Mouse (Mus musculus) MEL (cell line): ENCODE results near the gene Apopt1. TPM values are rescaled to one million over a fixed set of nuclear protein-coding genes. Genes with fewer than 3 reads are reported as not detected.

ENCODE experiments used
- DNase-seq: peaks from one replicate; pipeline ENCODE4 v3.0.0; 2011; ENCODE audit warnings: low read depth, low spot score
- H3K27ac ChIP-seq: 2 replicates; pipeline ENCODE4 v1.5.1; 2012; ENCODE audit warnings: low read depth, mild to moderate bottlenecking, control low read depth, low read length, moderate library complexity; ENCODE audit not compliant: control insufficient read depth
- H3K27me3 ChIP-seq, 2 experiments: fragments of 150-350 bp in 1 of 2; sonication (generic) in 1 of 2; 2 replicates each; pipeline ENCODE4 v1.6.1; 2012; ENCODE audit warnings: low read length in 2 of 2, mild to moderate bottlenecking in 2 of 2, improper control_type of control experiment in 1 of 2, moderate library complexity in 1 of 2; ENCODE audit not compliant: insufficient read depth in 2 of 2, control insufficient read depth in 1 of 2
- H3K36me3 ChIP-seq, 2 experiments: 2 replicates each; pipeline ENCODE4 v1.6.1; 2012 to 2014; ENCODE audit warnings: low read length in 2 of 2, improper control_type of control experiment in 1 of 2, inconsistent platforms in 1 of 2, mild to moderate bottlenecking in 1 of 2; ENCODE audit not compliant: insufficient read depth in 2 of 2, control insufficient read depth in 1 of 2
- H3K4me1 ChIP-seq, 2 experiments: fragments of 150-350 bp in 1 of 2; sonication (generic) in 1 of 2; 2 replicates each; pipeline ENCODE4 v1.6.1; 2012; ENCODE audit warnings: low read length in 2 of 2, improper control_type of control experiment in 1 of 2, mild to moderate bottlenecking in 1 of 2; ENCODE audit not compliant: insufficient read depth in 2 of 2, control insufficient read depth in 1 of 2
- H3K4me3 ChIP-seq, 2 experiments: fragments of 150-350 bp in 1 of 2; sonication (generic) in 1 of 2; 2 replicates each; pipeline ENCODE4 v1.5.1; 2012; ENCODE audit warnings: low read depth in 2 of 2, low read length in 2 of 2, mild to moderate bottlenecking in 2 of 2, moderate library complexity in 2 of 2, control low read depth in 1 of 2, improper control_type of control experiment in 1 of 2; ENCODE audit not compliant: control insufficient read depth in 1 of 2, insufficient read depth in 1 of 2
- H3K79me2 ChIP-seq: 2 replicates; pipeline ENCODE4 v1.6.1; 2012; ENCODE audit warnings: mild to moderate bottlenecking, low read length, moderate library complexity; ENCODE audit not compliant: control insufficient read depth, poor library complexity, insufficient read depth
- H3K9ac ChIP-seq: 2 replicates; pipeline ENCODE4 v1.6.1; 2012; ENCODE audit warnings: low read depth, mild to moderate bottlenecking, control low read depth, low read length, moderate library complexity; ENCODE audit not compliant: control insufficient read depth, poor library complexity, severe bottlenecking
- H3K9me3 ChIP-seq: fragments of 150-350 bp; sonication (generic); replicated peaks from 2 replicates; pipeline ENCODE4 v1.6.1; 2012; ENCODE audit warnings: mild to moderate bottlenecking, low read length, improper control_type of control experiment, moderate library complexity; ENCODE audit not compliant: insufficient read depth
- BHLHE40 ChIP-seq: IDR thresholded peaks from 2 replicates; pipeline ENCODE4 v1.6.1; 2012; ENCODE audit warnings: low read depth, mild to moderate bottlenecking, inconsistent platforms, low read length, improper control_type of control experiment, borderline replicate concordance
- CHD1 ChIP-seq: IDR thresholded peaks from 2 replicates; pipeline ENCODE4 v1.6.1; 2012; ENCODE audit warnings: low read depth, mild to moderate bottlenecking, inconsistent platforms, low read length, improper control_type of control experiment
- CTCF ChIP-seq, 3 experiments: IDR thresholded peaks in 2 of 3; conservative IDR thresholded peaks in 1 of 3; 2 replicates each; pipeline ENCODE4 v1.5.1; 2011 to 2012; ENCODE audit warnings: low read length in 3 of 3, low read depth in 2 of 3, mild to moderate bottlenecking in 2 of 3, improper control_type of control experiment in 1 of 3, inconsistent platforms in 1 of 3, mixed read lengths in 1 of 3, moderate library complexity in 1 of 3; ENCODE audit not compliant: control insufficient read depth in 1 of 3, insufficient read depth in 1 of 3, poor library complexity in 1 of 3, severe bottlenecking in 1 of 3
- E2F4 ChIP-seq: IDR thresholded peaks from 2 replicates; pipeline ENCODE4 v1.6.1; 2011; ENCODE audit warnings: low read depth, low read length, improper control_type of control experiment, borderline replicate concordance
- ELF1 ChIP-seq: IDR thresholded peaks from 2 replicates; pipeline ENCODE4 v1.6.1; 2014; ENCODE audit warnings: low read depth, mild to moderate bottlenecking, inconsistent platforms, low read length, improper control_type of control experiment, moderate library complexity
- ETS1 ChIP-seq: IDR thresholded peaks from 2 replicates; pipeline ENCODE4 v1.6.1; 2012; ENCODE audit warnings: low read depth, mild to moderate bottlenecking, inconsistent platforms, low read length, improper control_type of control experiment, moderate library complexity
- GATA1 ChIP-seq: IDR thresholded peaks from 2 replicates; pipeline ENCODE4 v1.6.1; 2011; ENCODE audit warnings: low read depth, low read length, improper control_type of control experiment
- MAX ChIP-seq: IDR thresholded peaks from 2 replicates; pipeline ENCODE4 v1.6.1; 2011; ENCODE audit warnings: low read length, improper control_type of control experiment
- MAZ ChIP-seq: IDR thresholded peaks from 2 replicates; pipeline ENCODE4 v1.6.1; 2012; ENCODE audit warnings: low read depth, mild to moderate bottlenecking, inconsistent platforms, low read length, improper control_type of control experiment
- MEF2A ChIP-seq: IDR thresholded peaks from 2 replicates; pipeline ENCODE4 v1.6.1; 2014; ENCODE audit warnings: low read depth, mild to moderate bottlenecking, inconsistent platforms, low read length, improper control_type of control experiment; ENCODE audit not compliant: poor library complexity, insufficient replicate concordance, severe bottlenecking; ENCODE audit errors: extremely low read depth
- MXI1 ChIP-seq: IDR thresholded peaks from 2 replicates; pipeline ENCODE4 v1.6.1; 2011; ENCODE audit warnings: mild to moderate bottlenecking, low read depth, low read length, improper control_type of control experiment
- NELFE ChIP-seq: IDR thresholded peaks from 2 replicates; pipeline ENCODE4 v1.6.1; 2011; ENCODE audit warnings: low read depth, low read length, improper control_type of control experiment
- NRF1 ChIP-seq: IDR thresholded peaks from 2 replicates; pipeline ENCODE4 v1.6.1; 2014; ENCODE audit warnings: low read depth, mild to moderate bottlenecking, inconsistent platforms, low read length, improper control_type of control experiment, moderate library complexity; ENCODE audit not compliant: poor library complexity, insufficient read depth, severe bottlenecking
- POLR2A ChIP-seq, 2 experiments: IDR thresholded peaks; 2 replicates each; pipeline ENCODE4 v1.6.1; 2011 to 2012; ENCODE audit warnings: low read length in 2 of 2, mild to moderate bottlenecking in 2 of 2, control low read depth in 1 of 2, improper control_type of control experiment in 1 of 2, low read depth in 1 of 2, moderate library complexity in 1 of 2; ENCODE audit not compliant: control insufficient read depth in 1 of 2, insufficient read depth in 1 of 2, poor library complexity in 1 of 2
- POLR2AphosphoS2 ChIP-seq: IDR thresholded peaks from 2 replicates; pipeline ENCODE4 v1.6.1; 2011; ENCODE audit warnings: low read length, improper control_type of control experiment
- POLR2AphosphoS5 ChIP-seq: IDR thresholded peaks from 2 replicates; pipeline ENCODE4 v1.6.1; 2012; ENCODE audit warnings: low read depth, borderline replicate concordance, mild to moderate bottlenecking, inconsistent platforms, low read length, moderate library complexity, mixed read lengths
- RCOR1 ChIP-seq: IDR thresholded peaks from 2 replicates; pipeline ENCODE4 v1.6.1; 2012; ENCODE audit warnings: low read depth, mild to moderate bottlenecking, inconsistent platforms, low read length, improper control_type of control experiment
- SIN3A ChIP-seq: IDR thresholded peaks from 2 replicates; pipeline ENCODE4 v1.6.1; 2012; ENCODE audit warnings: low read length, improper control_type of control experiment, inconsistent platforms
- TBP ChIP-seq: IDR thresholded peaks from 2 replicates; pipeline ENCODE4 v1.8.0; 2011; ENCODE audit warnings: low read depth, low read length, improper control_type of control experiment
- TCF12 ChIP-seq: IDR thresholded peaks from 2 replicates; pipeline ENCODE4 v1.6.1; 2014; ENCODE audit warnings: low read depth, mild to moderate bottlenecking, inconsistent platforms, low read length, improper control_type of control experiment, moderate library complexity
- USF1 ChIP-seq: IDR thresholded peaks from 2 replicates; pipeline ENCODE4 v1.6.1; 2014; ENCODE audit warnings: low read depth, mild to moderate bottlenecking, inconsistent platforms, low read length, improper control_type of control experiment, moderate library complexity
- USF2 ChIP-seq, 2 experiments: IDR thresholded peaks; 2 replicates each; pipeline ENCODE4 v1.6.1; 2011 to 2012; ENCODE audit warnings: improper control_type of control experiment in 2 of 2, low read length in 2 of 2, borderline replicate concordance in 1 of 2, inconsistent platforms in 1 of 2, low read depth in 1 of 2, mild to moderate bottlenecking in 1 of 2; ENCODE audit not compliant: insufficient read depth in 1 of 2
- polyA plus RNA-seq, 2 experiments: library from polyadenylated mRNA; stranded (reverse) in 1 of 2; unstranded in 1 of 2; fragments of >175 nt in 1 of 2; fragments of >200 nt in 1 of 2; gene quantifications; 2 replicates each; pipeline versions ENCODE4 v1.2.1 to v1.2.4; 2012; ENCODE audit warnings: low replicate concordance in 2 of 2, low read depth in 1 of 2; ENCODE audit not compliant: insufficient read length in 2 of 2, insufficient read depth in 1 of 2, missing spikeins in 1 of 2
- total RNA-seq: library from RNA; depleted of rRNA; stranded (reverse); fragments of 300-350 nt; gene quantifications from 2 replicates; pipeline ENCODE4 v1.2.3, GENCODE M21; 2012

Apopt1 gene
- total and polyA plus RNA-seq, 3 experiments = 25.7 to 46.5 TPM; not detected in 1

- no peak for DNase-seq
- H3K27ac ChIP-seq = no peak overlapping the region
- H3K9me3 ChIP-seq = no peaks in the 10 kb centered on the region
- H3K36me3 ChIP-seq = peaks cover 0 to 13% of the 10 kb centered on the region in 2 experiments; a peak in 2 of 4 replicates
- no peak overlapping the region for H3K9ac ChIP-seq
- TF ChIP-seq RCOR1 (no peak), POLR2AphosphoS2 (no peak), USF2 (IDR thresholded peaks at IDR 0.05; ENCODE audit: borderline replicate concordance in 1 of 2, insufficient read depth in 1 of 2, low read depth in 1 of 2, low read length in 2 of 2) (no peak), TCF12 (no peak), MXI1 (no peak), CHD1 (no peak), MAX (no peak), ELF1 (no peak), USF1 (no peak), NELFE (no peak), SIN3A (no peak)
- H3K4me1 ChIP-seq = peaks cover 14 to 31% of the 10 kb centered on the region in 2 experiments
- H3K79me2 ChIP-seq = no peaks in the 10 kb centered on the region
- no peak overlapping the region for H3K4me3 ChIP-seq
- no peaks in the 10 kb centered on the region for H3K27me3 ChIP-seq
These were observed 30.9 kb downstream of the Apopt1 start for GRCm38 (mm10) chr12:111743981-111744423.

GRCm38 (mm10) chr12:111745274-111745673 is 32.2 kb downstream of the Apopt1 start:
- no peaks in the 10 kb centered on the region for H3K79me2 ChIP-seq
- H3K27ac ChIP-seq = peak overlapping the region; percentile 56
- peaks cover 0 to 13% of the 10 kb centered on the region in 2 experiments; a peak in 2 of 4 replicates for H3K36me3 ChIP-seq
- TF ChIP-seq POLR2AphosphoS5 (no peak), ETS1 (0 out of 2 replicates have a peak, but pooled peaks have one; percentile 24), GATA1 (0 out of 2 replicates have a peak, but pooled peaks have one; percentile 6), BHLHE40 (peak; percentile 70; the same call in 1 of the 2 replicates), USF1 (peak; percentile 36; the same call in 1 of the 2 replicates)
- TF ChIP-seq, all 39 proteins: peak for 4
- DNase-seq = peak; percentile 56
- H3K4me1 ChIP-seq = peaks cover 14 to 31% of the 10 kb centered on the region in 2 experiments
- H3K4me3 ChIP-seq = no peak overlapping the region
- no peaks in the 10 kb centered on the region for H3K27me3 ChIP-seq
- peak overlapping the region; percentile 8; the same call in 1 of the 2 replicates for H3K9ac ChIP-seq
- H3K9me3 ChIP-seq = no peaks in the 10 kb centered on the region

GRCm38 (mm10) chr12:111746091-111746490 is 33.0 kb downstream of the Apopt1 start:
- Histone ChIP-seq H3K27me3 (no peaks in the 10 kb centered on the region), H3K4me1 (peaks cover 14 to 31% of the 10 kb centered on the region in 2 experiments), H3K4me3 (peak overlapping the region; percentile 53 to 55), H3K9ac (peak overlapping the region; percentile 66), H3K9me3 (no peaks in the 10 kb centered on the region), H3K27ac (peak overlapping the region; percentile 56), H3K79me2 (no peaks in the 10 kb centered on the region), H3K36me3 (peaks cover 0 to 13% of the 10 kb centered on the region in 2 experiments; a peak in 2 of 4 replicates)
- TF ChIP-seq GATA1 (no peak), NRF1 (peak; percentile 88), SIN3A (peak; percentile 31; the same call in 1 of the 2 replicates), POLR2AphosphoS2 (no peak), MEF2A (peak; percentile 88), NELFE (peak; percentile 46), ELF1 (peak; percentile 51; the same call in 1 of the 2 replicates), TBP (0 out of 2 replicates have a peak, but pooled peaks have one; percentile 32), BHLHE40 (no peak), CTCF (IDR thresholded peaks at IDR 0.05 in 2 of 3, conservative IDR thresholded peaks at IDR 0.05 in 1 of 3; ENCODE audit: control insufficient read depth in 1 of 3, insufficient read depth in 1 of 3, low read depth in 2 of 3, low read length in 3 of 3, poor library complexity in 1 of 3, severe bottlenecking in 1 of 3) (no peak), MAZ (peak; percentile 28; the same call in 1 of the 2 replicates), E2F4 (no peak), POLR2A (IDR thresholded peaks at IDR 0.05; ENCODE audit: control insufficient read depth in 1 of 2, insufficient read depth in 1 of 2, low read depth in 1 of 2, low read length in 2 of 2, poor library complexity in 1 of 2) (peak; percentile 12 to 57; a peak in 1 of 4 replicates), MXI1 (no peak; the same call in 1 of the 2 replicates)
- DNase-seq = peak; percentile 86
